Mouse (Mus musculus): ENCODE measurements around the gene Dmrt1. TPM values are rescaled to one million over a fixed set of nuclear protein-coding genes. Genes with fewer than 3 reads are reported as not detected.
"Not testable (repeated sequence)": the region's sequence is repeated elsewhere in the genome, so short reads cannot be mapped to it uniquely, and the experiment has no call there.

Gene Dmrt1
- not detected for total RNA-seq (2021)

- intact Hi-C loops (cut with DNase I), result loop anchor here (5.0 kb wide), 1 partner anchor 102 kb away; no protein-coding TSS in a partner anchor
Measured at GRCm38 (mm10) chr19:25505360-25506196, at the start of gene Dmrt1. Gene Dmrt1, plus strand, starts transcription at chr19:25505618.

GRCm38 (mm10) chr19:25460760-25461159, 44.7 kb upstream of the Dmrt1 start:
- DNase-seq (ENCODE audit: extremely low spot score in 1 of 2, low spot score in 2 of 2), result no peak
- intact Hi-C loops (cut with DNase I), result no loop called here

More at GRCm38 (mm10) chr19:25505360-25506196, at the start of gene Dmrt1:
- no peak for DNase-seq (ENCODE audit: extremely low spot score in 1 of 2, low spot score in 2 of 2)

- DNase-seq (ENCODE audit: extremely low spot score in 1 of 2, low spot score in 2 of 2), result no peak
- intact Hi-C loops (cut with DNase I), result no loop called here
Measured at GRCm38 (mm10) chr19:25461553-25462320, 43.7 kb upstream of the Dmrt1 start.

GRCm38 (mm10) chr19:25475806-25476205, 29.6 kb upstream of the Dmrt1 start:
- DNase-seq (ENCODE audit: extremely low spot score in 1 of 2, low spot score in 2 of 2); intact Hi-C loops (cut with DNase I): not testable (repeated sequence)

- no peak for DNase-seq (ENCODE audit: extremely low spot score in 1 of 2, low spot score in 2 of 2)
- intact Hi-C loops (cut with DNase I), result no loop called here
Measured at GRCm38 (mm10) chr19:25479152-25479669, 26.2 kb upstream of the Dmrt1 start.

GRCm38 (mm10) chr19:25480820-25481219, 24.6 kb upstream of the Dmrt1 start:
- intact Hi-C loops (cut with DNase I), result no loop called here
- DNase-seq (ENCODE audit: extremely low spot score in 1 of 2, low spot score in 2 of 2), result no peak

GRCm38 (mm10) chr19:25486561-25486960, 18.9 kb upstream of the Dmrt1 start:
- intact Hi-C loops (cut with DNase I), result no loop called here
- DNase-seq (ENCODE audit: extremely low spot score in 1 of 2, low spot score in 2 of 2), result no peak

- DNase-seq (ENCODE audit: extremely low spot score in 1 of 2, low spot score in 2 of 2), result no peak
- intact Hi-C loops (cut with DNase I), result no loop called here
Measured at GRCm38 (mm10) chr19:25487350-25487749, 18.1 kb upstream of the Dmrt1 start.

GRCm38 (mm10) chr19:25488546-25488945, 16.9 kb upstream of the Dmrt1 start:
- no peak for DNase-seq (ENCODE audit: extremely low spot score in 1 of 2, low spot score in 2 of 2)
- intact Hi-C loops (cut with DNase I), result no loop called here

GRCm38 (mm10) chr19:25489546-25489945, 15.9 kb upstream of the Dmrt1 start:
- DNase-seq (ENCODE audit: extremely low spot score in 1 of 2, low spot score in 2 of 2), result no peak
- intact Hi-C loops (cut with DNase I), result no loop called here

GRCm38 (mm10) chr19:25497434-25497833, 8.0 kb upstream of the Dmrt1 start:
- intact Hi-C loops (cut with DNase I), result no loop called here

GRCm38 (mm10) chr19:25504878-25505277, 540 bp upstream of the Dmrt1 start:
- intact Hi-C loops (cut with DNase I), result loop anchor here (5.0 kb wide), 1 partner anchor 102 kb away; no protein-coding TSS in a partner anchor
- no peak for DNase-seq (ENCODE audit: extremely low spot score in 1 of 2, low spot score in 2 of 2)

More at GRCm38 (mm10) chr19:25497434-25497833, 8.0 kb upstream of the Dmrt1 start:
- DNase-seq (ENCODE audit: extremely low spot score in 1 of 2, low spot score in 2 of 2), result no peak

GRCm38 (mm10) chr19:25506616-25507015, 1.2 kb downstream of the Dmrt1 start:
- intact Hi-C loops (cut with DNase I), result loop anchor here (5.0 kb wide), 1 partner anchor 101 kb away; no protein-coding TSS in a partner anchor
- no peak for DNase-seq (ENCODE audit: extremely low spot score in 1 of 2, low spot score in 2 of 2)

- DNase-seq (ENCODE audit: extremely low spot score in 1 of 2, low spot score in 2 of 2), result no peak
- intact Hi-C loops (cut with DNase I), result no loop called here
Measured at GRCm38 (mm10) chr19:25514986-25515530, 9.6 kb downstream of the Dmrt1 start.

GRCm38 (mm10) chr19:25524156-25524555, 18.7 kb downstream of the Dmrt1 start:
- intact Hi-C loops (cut with DNase I), result no loop called here
- no peak for DNase-seq (ENCODE audit: extremely low spot score in 1 of 2, low spot score in 2 of 2)

- no peak for DNase-seq (ENCODE audit: extremely low spot score in 1 of 2, low spot score in 2 of 2)
- intact Hi-C loops (cut with DNase I), result no loop called here
Measured at GRCm38 (mm10) chr19:25525726-25526125, 20.3 kb downstream of the Dmrt1 start.

GRCm38 (mm10) chr19:25529673-25530072, 24.3 kb downstream of the Dmrt1 start:
- intact Hi-C loops (cut with DNase I), result no loop called here
- DNase-seq (ENCODE audit: extremely low spot score in 1 of 2, low spot score in 2 of 2), result no peak

- DNase-seq (ENCODE audit: extremely low spot score in 1 of 2, low spot score in 2 of 2), result peak; percentile 4 to 53
- intact Hi-C loops (cut with DNase I), result loop anchor here (5.0 kb wide), 1 partner anchor 76 kb away; no protein-coding TSS in a partner anchor
Measured at GRCm38 (mm10) chr19:25545714-25546340, 40.4 kb downstream of the Dmrt1 start.

Data from left cerebral cortex, postnatal 10 days (tissue).